Mouse (Mus musculus) lung, embryonic 16.5 days (tissue): Measurements from ENCODE around the gene Rcan1. TPM values are rescaled to one million over a fixed set of nuclear protein-coding genes. Genes with fewer than 3 reads are reported as not detected.
"Not testable (repeated sequence)": the region's sequence is repeated elsewhere in the genome, so short reads cannot be mapped to it uniquely, and the experiment has no call there.

Source experiments
- ATAC-seq: fragments of 200-750 bp; cut with Nextera tagmentation; 2 replicates; pipeline ENCODE4 v1.8.0; 2017; ENCODE audit warnings: low read depth, mild to moderate bottlenecking, moderate library complexity
- H3K27ac ChIP-seq: fragments of 300-500 bp; sonication (generic); 2 replicates; pipeline ENCODE4 v1.5.1; 2014; ENCODE audit warnings: mild to moderate bottlenecking, control low read depth, low read length
- H3K27me3 ChIP-seq: fragments of 300-500 bp; sonication (generic); 2 replicates; pipeline ENCODE4 v1.6.1; 2014; ENCODE audit warnings: low read depth, low read length, mixed read lengths; ENCODE audit not compliant: control insufficient read depth, insufficient read depth
- H3K36me3 ChIP-seq: fragments of 300-500 bp; sonication (generic); 2 replicates; pipeline ENCODE4 v1.6.1; 2014; ENCODE audit warnings: low read length; ENCODE audit not compliant: control insufficient read depth, insufficient read depth
- H3K4me1 ChIP-seq: fragments of 300-500 bp; sonication (generic); replicated peaks from 2 replicates; pipeline ENCODE4 v1.6.1; 2014; ENCODE audit warnings: low read length, mixed read lengths; ENCODE audit not compliant: control insufficient read depth, insufficient read depth
- H3K4me2 ChIP-seq: fragments of 300-500 bp; sonication (generic); 2 replicates; pipeline ENCODE4 v1.6.1; 2014; ENCODE audit warnings: low read depth, low read length, control low read depth
- H3K4me3 ChIP-seq: fragments of 300-500 bp; sonication (generic); 2 replicates; pipeline ENCODE4 v1.5.1; 2014; ENCODE audit warnings: mild to moderate bottlenecking, low read length, control low read depth
- H3K9ac ChIP-seq: fragments of 300-500 bp; sonication (generic); 2 replicates; pipeline ENCODE4 v1.6.1; 2014; ENCODE audit warnings: low read length, control low read depth
- H3K9me3 ChIP-seq: fragments of 300-500 bp; sonication (generic); 2 replicates; pipeline ENCODE4 v1.6.1; 2016; ENCODE audit warnings: low read length; ENCODE audit not compliant: control insufficient read depth
- WGBS: fragments of 180-500 bp; shearing (Covaris S2); extraction: QIAGEN DNeasy Blood & Tissue Kit; methylation state at CpG from one replicate; pipeline ENCODE4 v1.1.7; 2014; 5-methylcytosine and 5-hydroxymethylcytosine counted together
- polyA plus RNA-seq: library from polyadenylated mRNA; unstranded; fragments of >200 nt; fragmentation: Nextera tagmentation; extraction: Ambion mirVana; gene quantifications from 2 replicates; pipeline ENCODE4 v1.2.1, GENCODE M21; 2015

Rcan1 gene
- polyA plus RNA-seq, result 57.7 and 61.2 TPM in 2 replicates

DNA sequence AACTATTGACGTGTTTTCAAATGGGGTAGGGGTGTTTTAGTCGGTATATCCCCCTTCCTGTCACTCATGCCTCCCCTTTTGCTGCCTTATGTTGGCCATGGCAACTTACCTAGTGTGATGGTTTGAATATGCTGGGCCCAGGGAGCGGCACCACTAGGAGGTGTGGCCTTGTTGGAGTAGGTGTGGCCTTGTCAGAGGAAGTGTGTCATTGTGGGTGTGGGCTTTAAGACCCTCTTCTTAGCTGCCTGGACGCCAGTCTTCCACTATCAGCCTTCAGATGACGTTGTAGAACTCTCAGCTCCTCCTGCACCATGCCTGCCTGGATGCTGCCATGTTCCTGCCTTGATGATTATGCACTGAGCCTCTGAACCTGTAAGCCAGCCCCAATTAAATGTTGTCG is at the start of gene Rcan1:
Gene Rcan1 (minus strand): TSS at position 162 of the 400 bp plus-strand sequence.
- Histone ChIP-seq H3K27me3 (no peaks in the 10 kb centered on the region), H3K9ac (no peak within 1 kb of the TSS), H3K36me3 (no peaks in the 10 kb centered on the region), H3K27ac (no peak within 1 kb of the TSS), H3K4me2 (no peak within 1 kb of the TSS), H3K4me1 (peaks cover 3% of the 10 kb centered on the region; the same call in 1 of the 2 replicates), H3K9me3 (no peaks in the 10 kb centered on the region), H3K4me3 (no peak within 1 kb of the TSS)
- no peak for ATAC-seq
- WGBS, result 69% methylated on average over 6 of the region's 6 CpGs

DNA sequence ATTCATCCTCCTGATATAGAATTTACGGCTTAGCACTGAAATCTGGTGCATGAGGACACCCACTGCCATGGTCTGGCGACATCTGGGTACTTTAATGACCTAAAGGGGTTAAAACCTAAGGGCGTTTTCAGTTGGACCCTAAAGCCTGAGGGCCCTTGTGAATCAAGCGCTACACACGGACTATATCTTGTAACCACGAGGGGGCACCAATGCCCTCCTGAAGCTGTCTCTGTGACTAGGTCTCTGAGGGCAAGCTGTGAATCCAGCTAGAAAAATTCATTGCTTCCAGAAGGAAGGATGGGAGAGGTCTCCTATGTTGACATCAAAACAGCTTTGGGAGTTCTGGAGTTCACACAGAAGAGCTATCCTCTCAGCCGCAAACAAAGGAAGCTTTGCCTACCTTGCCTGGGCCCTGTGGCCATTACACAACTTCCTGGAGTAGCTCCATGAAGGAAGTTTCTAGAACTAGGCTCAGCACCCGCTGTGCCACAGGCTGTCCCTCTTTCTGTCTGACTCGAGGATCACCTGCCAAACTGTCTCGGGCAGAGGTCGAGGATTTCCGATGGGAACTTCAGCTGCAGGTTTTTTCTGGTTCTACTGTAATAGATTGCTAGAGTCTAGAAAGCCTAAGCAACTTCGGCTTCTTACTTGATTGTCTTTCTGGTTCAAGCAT is 49.3 kb upstream of the Rcan1 start:
- H3K27ac ChIP-seq, result no peak overlapping the region
- no peaks in the 10 kb centered on the region for H3K9me3 ChIP-seq
- no peak overlapping the region for H3K4me2 ChIP-seq
- peaks cover 26% of the 10 kb centered on the region for H3K4me1 ChIP-seq
- no peaks in the 10 kb centered on the region for H3K36me3 ChIP-seq
- no peak for ATAC-seq
- H3K9ac ChIP-seq, result no peak overlapping the region
- 44% methylated on average over 13 of the region's 13 CpGs for WGBS
- no peak overlapping the region for H3K4me3 ChIP-seq
- H3K27me3 ChIP-seq, result no peaks in the 10 kb centered on the region

DNA sequence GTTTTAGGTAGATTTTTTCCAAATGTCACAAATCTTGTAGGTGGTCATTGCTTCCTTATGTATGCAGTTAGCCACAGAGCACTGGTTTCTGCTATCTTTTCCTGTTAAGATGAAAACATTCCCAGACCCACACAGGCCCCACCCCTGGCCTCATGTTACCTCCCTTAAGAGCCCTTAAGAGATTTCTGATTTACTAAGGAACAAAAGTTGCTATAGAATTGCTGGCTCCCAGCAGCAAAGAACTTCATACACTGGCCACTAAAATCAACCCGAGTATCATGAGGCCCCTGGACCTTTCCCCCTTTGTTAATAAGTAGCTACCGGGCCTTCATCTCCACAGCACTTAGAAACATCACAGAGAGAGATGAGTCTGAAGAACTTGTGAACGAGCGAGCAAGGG is 48.1 kb upstream of the Rcan1 start:
- Histone ChIP-seq H3K27me3 (no peaks in the 10 kb centered on the region), H3K4me2 (peak overlapping the region; percentile 23; the same call in 1 of the 2 replicates), H3K4me3 (no peak overlapping the region; the same call in 1 of the 2 replicates), H3K27ac (peak overlapping the region; percentile 76), H3K4me1 (peaks cover 24% of the 10 kb centered on the region), H3K36me3 (no peaks in the 10 kb centered on the region), H3K9me3 (no peaks in the 10 kb centered on the region), H3K9ac (no peak overlapping the region)
- peak; percentile 50 for ATAC-seq
- WGBS, result 45% methylated on average over 4 of the region's 4 CpGs

DNA sequence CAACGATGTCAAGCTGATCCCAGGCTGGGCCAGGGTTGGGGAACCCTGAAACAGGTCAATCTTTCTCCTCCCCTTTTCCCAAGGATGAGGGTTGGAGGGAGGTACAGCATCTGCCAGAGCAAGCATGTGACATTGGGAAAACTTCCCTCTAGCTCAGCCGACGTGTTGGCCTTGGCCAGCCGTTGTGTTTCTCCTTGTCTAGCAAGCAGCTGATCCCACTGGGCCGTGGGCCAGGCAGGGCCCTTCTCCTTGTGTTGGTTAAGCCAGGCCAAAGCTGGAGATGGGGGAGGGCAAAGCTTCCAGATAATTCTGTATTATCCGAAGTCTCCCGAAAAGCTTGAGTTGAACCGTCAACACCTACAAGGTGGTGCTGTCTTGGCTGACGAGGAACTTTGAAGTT is 45.5 kb upstream of the Rcan1 start:
- Histone ChIP-seq H3K4me1 (peaks cover 26% of the 10 kb centered on the region), H3K4me3 (no peak overlapping the region), H3K9ac (no peak overlapping the region), H3K27ac (no peak overlapping the region), H3K9me3 (no peaks in the 10 kb centered on the region), H3K36me3 (no peaks in the 10 kb centered on the region), H3K4me2 (no peak overlapping the region), H3K27me3 (no peaks in the 10 kb centered on the region)
- WGBS, result 42% methylated on average over 9 of the region's 9 CpGs
- peak; percentile 73 for ATAC-seq

DNA sequence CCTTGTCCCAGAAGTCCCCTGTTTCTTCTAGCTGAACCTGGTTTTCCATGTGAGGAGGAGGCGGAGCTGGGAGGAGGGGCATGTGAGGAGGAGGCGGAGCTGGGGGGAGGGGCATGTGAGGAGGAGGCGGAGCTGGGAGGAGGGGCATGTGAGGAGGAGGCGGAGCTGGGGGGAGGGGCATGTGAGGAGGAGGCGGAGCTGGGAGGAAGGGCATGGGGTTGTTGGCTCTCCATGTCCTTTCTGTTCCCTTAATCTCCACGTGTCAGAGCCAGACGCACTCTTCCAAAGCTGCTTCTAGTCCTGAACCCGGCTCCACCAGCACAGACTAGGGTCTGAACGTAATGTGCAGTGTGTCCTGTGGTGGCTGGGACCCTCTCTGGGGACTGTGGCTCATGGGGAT is 44.2 kb upstream of the Rcan1 start:
- 73% methylated on average over 9 of the region's 9 CpGs for WGBS
- not testable (repeated sequence) for H3K9me3 ChIP-seq, H3K27ac ChIP-seq, H3K36me3 ChIP-seq, ATAC-seq, H3K27me3 ChIP-seq, H3K4me3 ChIP-seq, H3K9ac ChIP-seq, H3K4me2 ChIP-seq
- peaks cover 28% of the 10 kb centered on the region for H3K4me1 ChIP-seq

DNA sequence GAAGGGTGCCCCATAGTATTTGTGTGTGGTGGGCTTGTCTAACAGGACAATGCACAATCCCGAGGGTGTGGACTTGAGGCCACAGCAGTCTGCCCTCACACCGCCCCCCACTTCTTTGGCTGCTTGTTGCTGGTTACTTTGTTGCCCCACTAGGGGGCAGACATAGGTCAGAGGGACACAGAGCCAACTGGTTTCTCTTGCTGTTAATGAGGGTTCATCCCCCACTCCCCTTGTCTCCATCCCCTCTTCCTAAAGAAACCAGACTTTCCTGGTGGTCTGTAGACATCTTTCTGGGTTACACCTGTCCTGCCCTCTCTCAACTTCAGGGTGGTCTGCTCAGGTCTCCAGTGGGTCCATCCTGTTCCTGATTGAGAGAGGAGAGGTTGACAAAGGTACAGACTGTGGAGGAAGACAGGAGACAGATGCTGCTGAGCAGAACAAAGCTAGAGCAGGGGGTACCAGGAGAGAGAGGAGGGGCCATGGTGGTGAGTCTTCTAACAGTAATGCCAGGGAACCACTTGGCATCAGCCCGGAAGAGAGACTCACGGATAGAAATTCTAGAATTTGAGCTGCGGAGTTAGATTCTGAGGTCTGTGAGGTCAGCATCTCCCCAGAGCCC is 41.2 kb upstream of the Rcan1 start:
- peak; percentile 44 for ATAC-seq
- peak overlapping the region; percentile 63 for H3K27ac ChIP-seq

DNA sequence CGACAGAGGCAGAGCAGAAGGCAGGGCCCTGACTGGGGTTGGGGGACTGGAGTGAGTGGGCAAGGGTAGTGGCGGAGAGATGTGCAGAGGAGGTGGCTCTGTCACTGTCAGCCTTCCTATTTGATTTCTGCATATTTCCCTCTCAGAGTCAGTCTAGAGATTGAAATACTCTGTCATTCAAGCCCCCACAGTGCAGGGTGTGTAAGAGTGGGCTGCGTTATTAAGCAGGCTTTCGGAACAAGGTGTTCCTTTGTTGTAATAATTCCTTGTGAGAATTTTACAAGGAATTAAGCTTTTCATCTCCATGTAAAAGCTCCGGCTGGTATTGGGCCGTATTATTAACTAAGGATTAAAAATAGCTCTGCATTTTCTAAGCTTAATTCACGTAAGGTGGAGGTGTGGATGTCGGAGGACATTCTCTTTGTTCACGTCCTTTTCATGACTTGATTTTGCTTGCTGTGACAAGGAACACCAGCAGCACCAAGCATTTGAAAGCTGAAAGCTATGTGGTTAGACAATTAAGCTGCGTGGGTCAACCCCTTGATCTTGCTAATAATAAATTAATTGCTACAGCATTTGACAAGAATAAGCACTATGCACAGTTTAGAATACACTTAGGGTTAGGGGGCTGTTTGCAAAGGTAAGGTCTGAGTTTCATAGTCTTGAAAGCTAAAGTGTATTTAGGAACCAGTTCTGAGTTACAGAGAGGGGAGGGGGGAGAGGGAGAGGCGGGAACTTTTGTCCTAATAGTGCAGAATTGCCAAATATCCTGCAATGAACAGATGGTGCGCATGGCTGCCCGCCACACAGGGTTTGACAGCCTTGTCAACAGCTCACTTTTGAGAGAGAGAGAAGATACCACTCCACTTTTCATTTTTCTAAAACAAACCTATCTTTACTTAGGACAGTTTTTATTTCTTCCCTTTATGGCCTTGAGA is 40.4 kb upstream of the Rcan1 start:
- H3K4me3 ChIP-seq, result no peak overlapping the region
- H3K9ac ChIP-seq, result no peak overlapping the region
- no peaks in the 10 kb centered on the region for H3K27me3 ChIP-seq
- no peak overlapping the region for H3K4me2 ChIP-seq
- ATAC-seq, result peak; percentile 85
- H3K4me1 ChIP-seq, result peaks cover 21% of the 10 kb centered on the region
- no peaks in the 10 kb centered on the region for H3K36me3 ChIP-seq
- WGBS, result 48% methylated on average over 13 of the region's 13 CpGs
- no peaks in the 10 kb centered on the region for H3K9me3 ChIP-seq
- peak overlapping the region; percentile 63 for H3K27ac ChIP-seq

More for the DNA sequence above, 41.2 kb upstream of the Rcan1 start:
- Histone ChIP-seq H3K27me3 (no peaks in the 10 kb centered on the region), H3K4me2 (no peak overlapping the region), H3K36me3 (no peaks in the 10 kb centered on the region), H3K4me1 (peaks cover 21% of the 10 kb centered on the region), H3K9me3 (no peaks in the 10 kb centered on the region), H3K9ac (no peak overlapping the region), H3K4me3 (no peak overlapping the region)
- WGBS, result 58% methylated on average over 5 of the region's 5 CpGs

DNA sequence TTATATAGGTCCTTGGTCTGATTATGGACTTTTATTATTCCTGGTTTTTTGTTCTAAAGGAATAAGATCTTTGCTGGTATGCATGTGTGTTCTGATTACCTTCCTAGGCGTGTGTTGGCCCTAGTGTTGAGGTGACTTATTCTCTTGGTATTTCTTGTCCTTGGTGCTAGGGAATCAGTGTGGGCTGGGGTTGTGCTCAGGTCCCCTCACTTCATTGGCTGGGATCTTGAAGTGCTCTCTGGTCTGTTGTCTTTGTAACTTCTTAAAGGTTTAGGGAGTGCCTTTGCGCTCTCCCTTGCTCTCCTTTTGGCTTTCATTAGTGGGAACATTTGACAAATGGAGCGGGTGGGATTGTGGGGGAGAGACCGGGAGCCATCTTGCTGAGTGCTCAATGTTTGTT is 36.9 kb upstream of the Rcan1 start:
- ATAC-seq, result peak; percentile 68
- Histone ChIP-seq H3K4me1 (peaks cover 21% of the 10 kb centered on the region), H3K27ac (peak overlapping the region; percentile 60), H3K4me2 (no peak overlapping the region), H3K9ac (no peak overlapping the region), H3K36me3 (no peaks in the 10 kb centered on the region), H3K4me3 (no peak overlapping the region), H3K27me3 (no peaks in the 10 kb centered on the region), H3K9me3 (no peaks in the 10 kb centered on the region)
- WGBS, result 51% methylated on average over 4 of the region's 4 CpGs

DNA sequence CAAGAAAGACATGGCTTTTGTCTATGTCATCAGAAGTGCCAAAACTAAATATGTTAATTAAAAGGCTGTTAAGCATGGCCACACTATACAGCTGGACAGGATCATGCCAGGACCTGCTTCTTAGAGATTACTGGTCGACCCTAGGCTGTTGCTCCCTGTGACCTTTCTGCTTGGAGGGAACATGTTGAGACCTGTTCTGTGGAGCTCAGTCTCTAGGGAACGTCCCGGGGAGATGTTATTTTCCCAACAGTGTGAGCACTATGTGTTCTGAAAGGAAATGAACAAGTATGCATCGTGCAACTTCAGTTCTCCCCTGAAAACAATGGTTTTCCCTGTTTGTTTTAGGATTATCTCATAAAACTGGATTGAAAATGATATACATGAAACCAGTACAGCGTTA is 32.4 kb upstream of the Rcan1 start:
- Histone ChIP-seq H3K9me3 (no peaks in the 10 kb centered on the region), H3K27me3 (peaks cover 18% of the 10 kb centered on the region), H3K4me2 (no peak overlapping the region), H3K4me1 (peaks cover 18% of the 10 kb centered on the region), H3K4me3 (no peak overlapping the region), H3K27ac (no peak overlapping the region), H3K36me3 (no peaks in the 10 kb centered on the region), H3K9ac (no peak overlapping the region)
- no peak for ATAC-seq
- 69% methylated on average over 5 of the region's 5 CpGs for WGBS
